Mouse (Mus musculus) neural tube, embryonic 15.5 days (tissue): ENCODE measurements around the gene Sec14l5. TPM values are rescaled to one million over a fixed set of nuclear protein-coding genes. Genes with fewer than 3 reads are reported as not detected.

Source experiments
- ATAC-seq: fragments of 200-750 bp; cut with Nextera tagmentation; 2 replicates; pipeline ENCODE4 v1.8.0; 2017; ENCODE audit warnings: mild to moderate bottlenecking, moderate TSS enrichment, moderate library complexity; ENCODE audit not compliant: low FRiP score
- H3K27ac ChIP-seq: fragments of 300-500 bp; sonication (generic); replicated peaks from 2 replicates; pipeline ENCODE4 v1.5.1; 2015; ENCODE audit warnings: mild to moderate bottlenecking, inconsistent platforms
- H3K27me3 ChIP-seq: fragments of 300-500 bp; sonication (generic); replicated peaks from 2 replicates; pipeline ENCODE4 v1.6.1; 2015; ENCODE audit warnings: inconsistent platforms
- H3K36me3 ChIP-seq: fragments of 300-500 bp; sonication (generic); 2 replicates; pipeline ENCODE4 v1.6.1; 2015; ENCODE audit warnings: inconsistent platforms
- H3K4me1 ChIP-seq: fragments of 300-500 bp; sonication (generic); 2 replicates; pipeline ENCODE4 v1.6.1; 2015; ENCODE audit warnings: inconsistent platforms
- H3K4me2 ChIP-seq: fragments of 300-500 bp; sonication (generic); 2 replicates; pipeline ENCODE4 v1.6.1; 2015; ENCODE audit warnings: inconsistent platforms, mild to moderate bottlenecking, moderate library complexity
- H3K4me3 ChIP-seq: fragments of 300-500 bp; sonication (generic); replicated peaks from 2 replicates; pipeline ENCODE4 v1.5.1; 2015; ENCODE audit warnings: mild to moderate bottlenecking, inconsistent platforms
- H3K9ac ChIP-seq: fragments of 300-500 bp; sonication (generic); replicated peaks from 2 replicates; pipeline ENCODE4 v1.6.1; 2015; ENCODE audit warnings: mild to moderate bottlenecking, inconsistent platforms
- H3K9me3 ChIP-seq: fragments of 300-500 bp; sonication (generic); replicated peaks from 2 replicates; pipeline ENCODE4 v1.6.1; 2016; ENCODE audit warnings: inconsistent platforms
- WGBS: fragments of 180-500 bp; shearing (Covaris S2); methylation state at CpG from one replicate; pipeline ENCODE4 v1.1.7; 2015; ENCODE audit warnings: mixed read lengths; 5-methylcytosine and 5-hydroxymethylcytosine counted together
- polyA plus RNA-seq: library from polyadenylated mRNA; unstranded; fragments of >200 nt; fragmentation: Nextera tagmentation; extraction: Ambion mirVana; gene quantifications from 2 replicates; pipeline ENCODE4 v1.2.1, GENCODE M21; 2015

Sec14l5 gene
- polyA plus RNA-seq, 1 experiment from 2014 or later = 0.33 TPM

- no peak for ATAC-seq
- peaks cover 76% of the 10 kb centered on the region for H3K27me3 ChIP-seq
- H3K4me1 ChIP-seq = peaks cover 14% of the 10 kb centered on the region
- H3K4me3 ChIP-seq = peak within 1 kb of the TSS; percentile 34
- H3K9ac ChIP-seq = no peak within 1 kb of the TSS
- no peaks in the 10 kb centered on the region for H3K36me3 ChIP-seq
- WGBS = under 1% methylated on average over 39 of the region's 39 CpGs
- H3K27ac ChIP-seq = no peak within 1 kb of the TSS
- H3K4me2 ChIP-seq = peak within 1 kb of the TSS; percentile 60
- H3K9me3 ChIP-seq = no peaks in the 10 kb centered on the region
Measured at GRCm38 (mm10) chr16:5132401-5132801, 14.5 kb upstream of the Sec14l5 start, which contains the start of gene Ppl. Gene Ppl, minus strand, starts transcription at chr16:5132421.

DNA sequence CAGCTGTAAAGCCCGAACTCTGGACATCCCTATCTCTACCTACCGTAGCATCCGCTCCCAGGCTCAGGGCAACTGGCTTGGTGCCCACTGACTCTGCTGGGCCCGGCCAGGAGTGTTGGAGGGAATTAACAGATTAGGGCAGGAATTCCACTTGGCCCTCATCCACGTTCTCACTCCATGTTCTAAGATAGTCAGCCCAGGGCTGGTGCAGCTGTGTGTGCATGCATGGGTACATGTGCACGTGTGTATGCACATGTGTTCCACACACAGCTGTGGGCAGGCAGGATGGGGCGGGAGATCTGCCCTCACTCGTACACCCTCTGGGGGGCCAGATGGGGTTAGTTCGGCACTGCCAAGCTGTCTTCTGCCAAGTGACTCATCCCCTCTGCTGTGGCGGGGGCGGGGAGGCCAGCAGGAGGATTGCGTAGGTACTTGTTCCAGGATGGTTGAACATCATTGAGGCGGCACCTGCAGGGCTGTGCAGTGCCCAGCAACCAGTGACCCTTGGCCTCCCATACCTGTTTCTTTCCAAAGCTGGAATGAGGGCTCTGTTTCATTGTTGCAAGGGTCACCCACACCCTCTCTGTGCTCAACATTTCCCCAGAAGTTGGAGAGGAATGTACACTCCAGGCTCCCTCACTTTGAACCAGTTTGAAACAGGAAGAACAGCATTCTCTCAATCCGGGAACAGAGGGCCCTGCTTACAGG is 12.1 kb upstream of the Sec14l5 start:
- WGBS = 76% methylated on average over 14 of the region's 14 CpGs
- H3K9ac ChIP-seq = no peak overlapping the region
- H3K4me3 ChIP-seq = no peak overlapping the region
- no peak overlapping the region for H3K4me2 ChIP-seq
- H3K27ac ChIP-seq = no peak overlapping the region
- H3K4me1 ChIP-seq = peaks cover 14% of the 10 kb centered on the region
- no peaks in the 10 kb centered on the region for H3K36me3 ChIP-seq
- no peak for ATAC-seq
- H3K27me3 ChIP-seq = peaks cover 62% of the 10 kb centered on the region
- no peaks in the 10 kb centered on the region for H3K9me3 ChIP-seq

DNA sequence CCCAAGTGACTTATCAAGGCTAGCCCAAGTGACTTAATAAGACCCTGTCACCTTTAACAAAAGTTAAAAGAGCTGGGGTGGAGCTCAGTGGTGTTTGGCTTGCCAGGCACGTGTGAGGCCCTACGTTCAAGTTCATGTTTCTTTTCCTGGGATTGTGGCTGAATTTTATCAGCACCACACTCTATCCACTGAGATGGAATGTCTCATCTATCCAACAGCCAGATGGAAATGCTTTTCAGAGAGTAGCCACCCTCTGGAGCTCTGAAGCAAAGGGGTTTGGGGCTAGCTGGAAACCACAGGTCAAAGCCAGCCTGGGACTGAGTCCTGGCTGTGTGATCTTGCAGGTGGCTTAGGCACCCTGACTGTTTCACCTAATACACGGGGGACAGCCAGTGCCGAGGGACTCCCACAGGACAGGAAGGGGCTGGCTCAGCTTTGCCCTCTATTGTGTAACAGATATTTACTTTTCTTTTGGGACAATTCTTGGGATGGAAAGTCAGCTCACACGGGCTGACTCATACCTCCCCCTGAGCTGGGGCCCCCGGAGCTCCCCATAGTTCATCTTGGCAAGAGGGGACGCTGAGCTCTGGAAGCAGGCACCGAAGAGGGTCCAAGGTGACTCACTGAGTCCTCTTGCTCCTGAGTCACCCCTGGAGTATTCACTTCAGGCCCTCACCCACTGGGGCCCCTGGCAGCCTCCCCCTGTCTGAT is 11.2 kb upstream of the Sec14l5 start:
- Histone ChIP-seq H3K27ac (no peak overlapping the region), H3K27me3 (peaks cover 53% of the 10 kb centered on the region), H3K4me1 (peaks cover 14% of the 10 kb centered on the region), H3K9ac (no peak overlapping the region), H3K36me3 (no peaks in the 10 kb centered on the region), H3K4me2 (no peak overlapping the region), H3K4me3 (no peak overlapping the region), H3K9me3 (no peaks in the 10 kb centered on the region)
- ATAC-seq = no peak
- 68% methylated on average over 8 of the region's 8 CpGs for WGBS

DNA sequence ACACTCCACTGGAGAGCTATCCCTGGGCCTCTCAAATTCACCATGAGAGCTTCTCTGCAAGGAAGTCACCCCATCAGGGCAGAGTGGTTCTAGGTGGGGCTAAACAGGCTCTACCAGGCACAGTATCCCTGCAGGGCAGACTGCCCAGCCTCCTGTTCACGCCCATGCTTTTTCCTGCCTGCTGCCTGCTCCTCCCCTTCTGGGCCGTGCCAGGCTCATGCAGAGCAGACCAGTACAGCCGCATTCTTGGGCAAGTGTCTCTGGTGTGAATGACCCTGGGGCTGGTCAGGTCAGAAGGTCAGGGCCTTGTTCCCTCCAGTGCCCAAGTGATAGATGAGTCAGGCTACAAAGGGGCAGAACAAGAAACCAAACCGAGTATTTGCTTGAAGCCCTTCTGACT is 10.4 kb upstream of the Sec14l5 start:
- Histone ChIP-seq H3K9ac (no peak overlapping the region), H3K4me3 (no peak overlapping the region), H3K9me3 (no peaks in the 10 kb centered on the region), H3K27me3 (peaks cover 45% of the 10 kb centered on the region), H3K4me2 (no peak overlapping the region), H3K4me1 (peaks cover 12% of the 10 kb centered on the region), H3K36me3 (no peaks in the 10 kb centered on the region), H3K27ac (no peak overlapping the region)
- ATAC-seq = no peak; the same call in 1 of the 2 replicates
- WGBS = 5% methylated on average over 4 of the region's 4 CpGs

DNA sequence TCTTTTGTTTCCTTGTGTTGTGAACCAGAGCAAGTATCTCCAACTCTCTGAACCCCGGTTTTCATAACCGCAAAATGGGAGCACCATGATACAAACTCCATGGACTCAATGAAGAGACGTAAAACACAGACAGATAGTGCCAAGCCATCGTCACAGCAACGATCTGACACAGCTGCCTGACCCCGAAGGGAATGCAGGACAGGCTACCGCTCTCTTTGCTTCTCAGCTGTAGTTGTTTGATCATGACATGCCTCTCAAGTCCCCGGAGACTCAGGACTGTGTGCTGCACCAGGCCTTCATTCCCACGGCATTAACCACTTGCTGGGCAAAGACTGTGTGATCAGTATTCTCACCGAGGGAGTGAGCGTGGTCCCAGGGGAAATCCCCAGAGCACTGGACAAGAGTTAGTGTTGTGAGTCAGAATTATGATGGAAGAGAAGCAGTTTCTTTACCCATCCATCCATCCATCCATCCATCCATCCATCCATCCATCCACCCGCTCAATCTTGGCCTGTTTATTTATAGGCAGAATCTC is 9.8 kb upstream of the Sec14l5 start:
- H3K36me3 ChIP-seq = no peaks in the 10 kb centered on the region
- no peak overlapping the region for H3K27ac ChIP-seq
- no peak overlapping the region for H3K4me2 ChIP-seq
- H3K27me3 ChIP-seq = peaks cover 39% of the 10 kb centered on the region
- ATAC-seq = no peak
- H3K9ac ChIP-seq = no peak overlapping the region
- no peaks in the 10 kb centered on the region for H3K9me3 ChIP-seq
- WGBS = 46% methylated on average over 12 of the region's 12 CpGs
- peaks cover 7% of the 10 kb centered on the region for H3K4me1 ChIP-seq
- no peak overlapping the region for H3K4me3 ChIP-seq

- Histone ChIP-seq H3K9ac (no peak overlapping the region), H3K36me3 (no peaks in the 10 kb centered on the region), H3K4me2 (no peak overlapping the region), H3K27ac (no peak overlapping the region), H3K27me3 (peaks cover 14% of the 10 kb centered on the region), H3K4me3 (no peak overlapping the region), H3K9me3 (no peaks in the 10 kb centered on the region), H3K4me1 (no peaks in the 10 kb centered on the region)
- no peak for ATAC-seq
- whole genome bisulfite sequencing = 41% methylated on average over 4 of the region's 4 CpGs
Measured at GRCm38 (mm10) chr16:5139741-5140140, 7.2 kb upstream of the Sec14l5 start.

DNA sequence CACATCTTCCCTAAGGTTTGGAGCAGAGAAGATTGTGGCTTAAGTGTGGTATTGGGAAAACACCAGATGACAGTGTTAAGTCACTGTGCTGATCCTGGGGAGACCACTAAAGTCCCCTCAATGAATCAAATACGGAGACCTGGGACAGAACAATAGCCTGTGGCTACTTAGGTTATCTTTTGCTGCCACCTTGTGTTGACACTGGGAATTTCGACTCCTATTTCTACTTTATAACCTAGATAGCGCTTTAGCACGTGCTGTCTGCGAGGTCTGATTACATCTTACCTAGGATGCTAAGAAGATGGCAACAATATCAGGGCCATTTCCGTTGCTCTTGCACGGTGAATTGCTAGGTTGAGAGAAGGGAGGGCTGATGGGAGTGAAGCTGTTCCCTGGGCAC is 1.3 kb upstream of the Sec14l5 start:
- Histone ChIP-seq H3K27ac (no peak overlapping the region), H3K36me3 (no peaks in the 10 kb centered on the region), H3K9ac (no peak overlapping the region), H3K9me3 (no peaks in the 10 kb centered on the region), H3K27me3 (peaks cover 15% of the 10 kb centered on the region), H3K4me3 (no peak overlapping the region), H3K4me1 (peaks cover 18% of the 10 kb centered on the region), H3K4me2 (peak overlapping the region; percentile 76)
- ATAC-seq = peak; percentile 73
- WGBS = 1% methylated on average over 7 of the region's 7 CpGs

GRCm38 (mm10) chr16:5146367-5147036 is 407 bp upstream of the Sec14l5 start:
- Histone ChIP-seq H3K9me3 (no peaks in the 10 kb centered on the region), H3K9ac (peak overlapping the region; percentile 31), H3K27me3 (peaks cover 19% of the 10 kb centered on the region), H3K4me1 (peaks cover 18% of the 10 kb centered on the region), H3K4me2 (peak overlapping the region; percentile 76), H3K36me3 (no peaks in the 10 kb centered on the region), H3K27ac (no peak overlapping the region), H3K4me3 (peak overlapping the region; percentile 43)
- WGBS = 2% methylated on average over 26 of the region's 26 CpGs
- ATAC-seq = peak; percentile 82

DNA sequence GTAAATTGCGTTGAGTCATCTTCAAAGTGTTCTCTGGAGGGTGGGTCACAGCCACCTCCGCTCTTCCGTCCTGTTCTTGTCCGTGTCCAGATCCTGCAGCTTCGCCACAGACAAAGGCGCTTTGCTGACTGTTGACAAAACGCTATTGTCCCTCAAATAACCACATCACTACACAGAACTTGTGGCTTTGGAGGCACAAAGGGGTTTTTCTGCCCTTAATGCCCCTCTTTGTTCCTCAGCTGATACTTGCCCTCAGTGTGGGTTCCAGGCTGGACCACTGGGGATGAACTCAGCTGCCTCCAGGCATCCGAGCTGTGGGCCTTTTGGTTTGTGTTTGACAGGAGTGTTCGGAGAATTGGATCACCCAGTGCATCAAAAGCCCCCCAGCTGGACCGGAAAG is 3.6 kb downstream of the Sec14l5 start:
- H3K36me3 ChIP-seq = no peaks in the 10 kb centered on the region
- peaks cover 35% of the 10 kb centered on the region for H3K4me1 ChIP-seq
- H3K4me2 ChIP-seq = no peak overlapping the region
- 58% methylated on average over 10 of the region's 10 CpGs for WGBS
- H3K27me3 ChIP-seq = peaks cover 19% of the 10 kb centered on the region
- H3K4me3 ChIP-seq = no peak overlapping the region
- no peak overlapping the region for H3K27ac ChIP-seq
- ATAC-seq = no peak
- H3K9me3 ChIP-seq = no peaks in the 10 kb centered on the region
- no peak overlapping the region for H3K9ac ChIP-seq

GRCm38 (mm10) chr16:5153299-5154026 is 6.6 kb downstream of the Sec14l5 start:
- Histone ChIP-seq H3K4me2 (no peak overlapping the region), H3K27me3 (peaks cover 4% of the 10 kb centered on the region), H3K36me3 (no peaks in the 10 kb centered on the region), H3K9ac (no peak overlapping the region), H3K4me3 (no peak overlapping the region), H3K27ac (peak overlapping the region; percentile 61), H3K4me1 (peaks cover 18% of the 10 kb centered on the region), H3K9me3 (no peaks in the 10 kb centered on the region)
- peak; percentile 66; the same call in 1 of the 2 replicates for ATAC-seq
- WGBS = 25% methylated on average over 6 of the region's 6 CpGs

- H3K27ac ChIP-seq = no peak overlapping the region
- WGBS = 57% methylated on average over 3 of the region's 3 CpGs
- no peak overlapping the region for H3K9ac ChIP-seq
- H3K4me1 ChIP-seq = peaks cover 18% of the 10 kb centered on the region
- H3K9me3 ChIP-seq = no peaks in the 10 kb centered on the region
- no peak overlapping the region for H3K4me3 ChIP-seq
- ATAC-seq = no peak
- H3K36me3 ChIP-seq = no peaks in the 10 kb centered on the region
- H3K27me3 ChIP-seq = peaks cover 4% of the 10 kb centered on the region; the same call in 1 of the 2 replicates
- H3K4me2 ChIP-seq = no peak overlapping the region
Measured at GRCm38 (mm10) chr16:5155014-5155413, 8.1 kb downstream of the Sec14l5 start.
